Mouse (Mus musculus) CH12.LX (cell line): ENCODE data around the gene Celsr2. TPM values are rescaled to one million over a fixed set of nuclear protein-coding genes. Genes with fewer than 3 reads are reported as not detected.

ENCODE experiments used
- DNase-seq: peaks from one replicate; pipeline ENCODE4 v3.0.0-alpha.2; 2013; ENCODE audit errors: extremely low read depth
- H3K27ac ChIP-seq: 2 replicates; pipeline ENCODE4 v1.5.1; 2012; ENCODE audit warnings: low read depth, mild to moderate bottlenecking, control low read depth, moderate library complexity; ENCODE audit not compliant: insufficient read depth
- H3K27me3 ChIP-seq: replicated peaks from 2 replicates; pipeline ENCODE3; 2012; ENCODE audit warnings: inconsistent platforms
- H3K36me3 ChIP-seq, 2 experiments: replicated peaks in 1 of 2; 2 replicates each; pipeline versions ENCODE3 to v1.6.1; 2012; ENCODE audit warnings: inconsistent platforms in 1 of 2, low read length in 1 of 2, mild to moderate bottlenecking in 1 of 2, mixed read lengths in 1 of 2, moderate library complexity in 1 of 2; ENCODE audit not compliant: control insufficient read depth in 1 of 2, insufficient read depth in 1 of 2
- H3K4me1 ChIP-seq, 2 experiments: 2 replicates each; pipeline ENCODE4 v1.6.1; 2012; ENCODE audit warnings: inconsistent platforms in 1 of 2, moderate library complexity in 1 of 2; ENCODE audit not compliant: insufficient read depth in 2 of 2, control insufficient read depth in 1 of 2
- H3K4me2 ChIP-seq: 2 replicates; pipeline ENCODE4 v1.6.1; 2012; ENCODE audit warnings: low read depth, mild to moderate bottlenecking, control low read depth; ENCODE audit not compliant: poor library complexity, insufficient read depth, severe bottlenecking
- H3K4me3 ChIP-seq, 3 experiments: fragments of 150-350 bp in 1 of 3; sonication (generic) in 1 of 3; replicated peaks in 1 of 3; 2 replicates each; pipeline versions ENCODE3 to v1.5.1; 2011 to 2012; ENCODE audit warnings: low read depth in 2 of 3, low read length in 2 of 3, mild to moderate bottlenecking in 2 of 3, moderate library complexity in 2 of 3, control low read depth in 1 of 3, improper control_type of control experiment in 1 of 3, inconsistent platforms in 1 of 3, mixed read lengths in 1 of 3; ENCODE audit not compliant: poor library complexity in 1 of 3
- H3K79me2 ChIP-seq: replicated peaks from 2 replicates; pipeline ENCODE4 v1.6.1; 2012; ENCODE audit warnings: mild to moderate bottlenecking, moderate library complexity; ENCODE audit not compliant: control insufficient read depth, poor library complexity, insufficient read depth, severe bottlenecking; ENCODE audit errors: extremely low read depth
- H3K9ac ChIP-seq: 2 replicates; pipeline ENCODE4 v1.6.1; 2012; ENCODE audit warnings: low read depth, mild to moderate bottlenecking, control low read depth, moderate library complexity; ENCODE audit not compliant: insufficient read depth
- H3K9me3 ChIP-seq: replicated peaks from 2 replicates; pipeline ENCODE3; 2012; ENCODE audit warnings: low read length, inconsistent platforms, mixed read lengths
- BHLHE40 ChIP-seq: IDR thresholded peaks from 2 replicates; pipeline ENCODE4 v1.6.1; 2011; ENCODE audit warnings: mild to moderate bottlenecking, low read depth, low read length, improper control_type of control experiment
- ELF1 ChIP-seq: IDR thresholded peaks from 2 replicates; pipeline ENCODE4 v1.6.1; 2014; ENCODE audit warnings: low read depth, mild to moderate bottlenecking, inconsistent platforms, low read length, improper control_type of control experiment
- ETS1 ChIP-seq: conservative IDR thresholded peaks from 2 replicates; pipeline ENCODE4 v1.6.1; 2012; ENCODE audit warnings: low read depth, mild to moderate bottlenecking, inconsistent platforms, low read length, improper control_type of control experiment, moderate library complexity
- GABPA ChIP-seq: IDR thresholded peaks from 2 replicates; pipeline ENCODE4 v1.6.1; 2012; ENCODE audit warnings: low read depth, low read length, improper control_type of control experiment, inconsistent platforms; ENCODE audit not compliant: insufficient replicate concordance
- IRF4 ChIP-seq: IDR thresholded peaks from 2 replicates; pipeline ENCODE4 v1.6.1; 2014; ENCODE audit warnings: low read depth, mild to moderate bottlenecking, inconsistent platforms, low read length, improper control_type of control experiment
- KAT2A ChIP-seq: IDR thresholded peaks from 2 replicates; pipeline ENCODE4 v1.6.1; 2012; ENCODE audit warnings: low read length, improper control_type of control experiment, inconsistent platforms; ENCODE audit not compliant: insufficient replicate concordance
- MAFK ChIP-seq: IDR thresholded peaks from 2 replicates; pipeline ENCODE4 v1.6.1; 2011; ENCODE audit warnings: low read length, improper control_type of control experiment; ENCODE audit not compliant: insufficient replicate concordance
- MXI1 ChIP-seq: IDR thresholded peaks from 2 replicates; pipeline ENCODE4 v1.6.1; 2011; ENCODE audit warnings: mild to moderate bottlenecking, low read depth, low read length, improper control_type of control experiment
- POLR2A ChIP-seq: IDR thresholded peaks from 2 replicates; pipeline ENCODE4 v1.6.1; 2011; ENCODE audit warnings: low read depth, mild to moderate bottlenecking, improper control_type of control experiment, low read length
- POLR2AphosphoS2 ChIP-seq: IDR thresholded peaks from 2 replicates; pipeline ENCODE4 v1.6.1; 2011; ENCODE audit warnings: low read depth, low read length, improper control_type of control experiment
- RAD21 ChIP-seq: IDR thresholded peaks from 2 replicates; pipeline ENCODE4 v1.6.1; 2011; ENCODE audit warnings: low read depth, mild to moderate bottlenecking, low read length, improper control_type of control experiment, moderate library complexity
- RCOR1 ChIP-seq: conservative IDR thresholded peaks from 2 replicates; pipeline ENCODE4 v1.6.1; 2012; ENCODE audit warnings: low read depth, mild to moderate bottlenecking, inconsistent platforms, low read length, improper control_type of control experiment
- SIN3A ChIP-seq: IDR thresholded peaks from 2 replicates; pipeline ENCODE4 v1.6.1; 2012; ENCODE audit warnings: low read length, improper control_type of control experiment, inconsistent platforms
- TBP ChIP-seq: conservative IDR thresholded peaks from 2 replicates; pipeline ENCODE4 v1.6.1; 2011; ENCODE audit warnings: low read depth, low read length, improper control_type of control experiment
- TCF12 ChIP-seq: IDR thresholded peaks from 2 replicates; pipeline ENCODE4 v1.6.1; 2014; ENCODE audit warnings: low read depth, mild to moderate bottlenecking, inconsistent platforms, low read length, improper control_type of control experiment
- UBTF ChIP-seq: IDR thresholded peaks from 2 replicates; pipeline ENCODE4 v1.6.1; 2012; ENCODE audit warnings: low read depth, mild to moderate bottlenecking, inconsistent platforms, low read length, improper control_type of control experiment, moderate library complexity
- USF2 ChIP-seq: conservative IDR thresholded peaks from 2 replicates; pipeline ENCODE4 v1.6.1; 2011; ENCODE audit warnings: low read depth, low read length, improper control_type of control experiment
- dilution Hi-C: fragments of 300-500 bp; cut with MboI; formaldehyde crosslinking; loops from 2 replicates; pipeline ENCODE4 v1.14.3; 2020; ENCODE audit warnings: low sequenced_read_pairs; ENCODE audit not compliant: extremely low pct_unique_long_range_greater_than_20kb, extremely low pct_ligation_motif_present
- in situ Hi-C: fragments of 300-500 bp; cut with MboI; formaldehyde crosslinking; loops from 3 replicates; pipeline ENCODE4 v1.14.3; 2019; ENCODE audit warnings: low sequenced_read_pairs, low pct_ligation_motif_present, low pct_unique_long_range_greater_than_20kb, mixed read lengths
- polyA plus RNA-seq: library from polyadenylated mRNA; unstranded; fragments of >175 nt; gene quantifications from 2 replicates; pipeline ENCODE4 v1.2.1, GENCODE M21; 2012; ENCODE audit warnings: low read depth; ENCODE audit not compliant: insufficient read length
- total RNA-seq, 2 experiments: library from RNA; depleted of rRNA; stranded (reverse); fragments of 300-350 nt in 1 of 2; fragments of >200 nt in 1 of 2; gene quantifications; 2 replicates each; pipeline ENCODE4 v1.2.3; 2012 to 2014

Gene Celsr2
- total and polyA plus RNA-seq, 3 experiments = not detected

- no peak overlapping the region for H3K4me3 ChIP-seq
These were observed 22.6 kb downstream of the Celsr2 start for GRCm38 (mm10) chr3:108392793-108393192.

GRCm38 (mm10) chr3:108392299-108392698, 23.1 kb downstream of the Celsr2 start:
- peaks cover 5 to 15% of the 10 kb centered on the region in 2 experiments for H3K36me3 ChIP-seq
- H3K9me3 ChIP-seq = no peaks in the 10 kb centered on the region
- no peak overlapping the region for H3K27ac ChIP-seq
- DNase-seq = no peak
- dilution Hi-C loops = no loop called here
- in situ Hi-C loops = no loop called here
- no peak overlapping the region for H3K4me2 ChIP-seq
- peaks cover 45% of the 10 kb centered on the region for H3K27me3 ChIP-seq
- TF ChIP-seq RAD21 = no peak
- H3K4me3 ChIP-seq = no peak overlapping the region
- peaks cover 8 to 17% of the 10 kb centered on the region in 2 experiments; a peak in 3 of 4 replicates for H3K4me1 ChIP-seq
- no peak overlapping the region for H3K9ac ChIP-seq
- no peaks in the 10 kb centered on the region for H3K79me2 ChIP-seq

More at GRCm38 (mm10) chr3:108392793-108393192, 22.6 kb downstream of the Celsr2 start:
- H3K9me3 ChIP-seq = no peaks in the 10 kb centered on the region
- in situ Hi-C loops = no loop called here
- TF ChIP-seq ELF1 (no peak), MAFK (no peak), BHLHE40 (no peak), KAT2A (no peak), SIN3A (no peak), UBTF (no peak), USF2 (no peak), TCF12 (no peak), POLR2A (no peak), MXI1 (no peak), GABPA (no peak), TBP (no peak), IRF4 (no peak), POLR2AphosphoS2 (no peak), ETS1 (no peak), RCOR1 (no peak)
- TF ChIP-seq, all 38 proteins: peak for 0
- no peak overlapping the region for H3K27ac ChIP-seq
- dilution Hi-C loops = no loop called here
- H3K4me2 ChIP-seq = no peak overlapping the region
- H3K36me3 ChIP-seq = peaks cover under 1 to 10% of the 10 kb centered on the region in 2 experiments
- DNase-seq = no peak
- no peaks in the 10 kb centered on the region for H3K79me2 ChIP-seq
- peaks cover 50% of the 10 kb centered on the region for H3K27me3 ChIP-seq
- no peak overlapping the region for H3K9ac ChIP-seq
- peaks cover 8 to 14% of the 10 kb centered on the region in 2 experiments; a peak in 3 of 4 replicates for H3K4me1 ChIP-seq
